Mouse (Mus musculus): ENCODE data around the gene 4930522H14Rik. TPM values are rescaled to one million over a fixed set of nuclear protein-coding genes. Genes with fewer than 3 reads are reported as not detected.

4930522H14Rik gene
- total RNA-seq, 1 experiment = not detected

- in situ Hi-C loops (cut with MboI; ENCODE audit: low sequenced_read_pairs in 2 of 2, unreplicated experiment in 2 of 2) = no loop called here
- H3K4me3 ChIP-seq (ENCODE audit: insufficient read depth in 1 of 2, low read depth in 1 of 2, low read length in 2 of 2, poor library complexity in 1 of 2, severe bottlenecking in 1 of 2) = no peak overlapping the region
- H3K9ac ChIP-seq (ENCODE audit: insufficient read depth, low read depth, low read length, poor library complexity, severe bottlenecking) = no peak overlapping the region
- no peaks in the 10 kb centered on the region for H3K4me1 ChIP-seq (ENCODE audit: control insufficient read depth in 2 of 2, insufficient read depth in 2 of 2, low read length in 2 of 2, poor library complexity in 1 of 2)
- no peaks in the 10 kb centered on the region for H3K9me3 ChIP-seq (ENCODE audit: control insufficient read depth, insufficient read depth, low read depth, low read length)
- no peaks in the 10 kb centered on the region for H3K36me3 ChIP-seq (ENCODE audit: control insufficient read depth, insufficient read depth, low read length, poor library complexity, severe bottlenecking)
- no peak overlapping the region for H3K27ac ChIP-seq (ENCODE audit: insufficient read depth, low read depth, low read length, poor library complexity, severe bottlenecking)
- TF ChIP-seq ZC3H11A (IDR thresholded peaks at IDR 0.05; ENCODE audit: borderline replicate concordance, low read depth, low read length) (peak; percentile 62), ZNF384 (IDR thresholded peaks at IDR 0.05; ENCODE audit: low read depth, low read length) (no peak)
- DNase-seq (ENCODE audit: low read depth, low spot score) = peak; percentile 59
These were observed 26.2 kb downstream of the 4930522H14Rik start for GRCm38 (mm10) chr4:109504885-109505284.

GRCm38 (mm10) chr4:109498476-109498875 is 32.6 kb downstream of the 4930522H14Rik start:
- Histone ChIP-seq H3K4me1 (ENCODE audit: control insufficient read depth in 2 of 2, insufficient read depth in 2 of 2, low read length in 2 of 2, poor library complexity in 1 of 2) (peaks cover 0 to 3% of the 10 kb centered on the region in 2 experiments; a peak in 1 of 4 replicates), H3K9me3 (ENCODE audit: control insufficient read depth, insufficient read depth, low read depth, low read length) (no peaks in the 10 kb centered on the region), H3K27ac (ENCODE audit: insufficient read depth, low read depth, low read length, poor library complexity, severe bottlenecking) (no peak overlapping the region), H3K4me3 (ENCODE audit: insufficient read depth in 1 of 2, low read depth in 1 of 2, low read length in 2 of 2, poor library complexity in 1 of 2, severe bottlenecking in 1 of 2) (no peak overlapping the region), H3K36me3 (ENCODE audit: control insufficient read depth, insufficient read depth, low read length, poor library complexity, severe bottlenecking) (no peaks in the 10 kb centered on the region), H3K9ac (ENCODE audit: insufficient read depth, low read depth, low read length, poor library complexity, severe bottlenecking) (no peak overlapping the region)
- DNase-seq (ENCODE audit: low read depth, low spot score) = no peak
- TF ChIP-seq HCFC1 (IDR thresholded peaks at IDR 0.05; ENCODE audit: borderline replicate concordance, insufficient read depth, low read length) (no peak), ZC3H11A (IDR thresholded peaks at IDR 0.05; ENCODE audit: borderline replicate concordance, low read depth, low read length) (no peak), ZNF384 (IDR thresholded peaks at IDR 0.05; ENCODE audit: low read depth, low read length) (no peak), CHD2 (IDR thresholded peaks at IDR 0.05; ENCODE audit: low read depth, low read length) (no peak), MAFK (IDR thresholded peaks at IDR 0.05; ENCODE audit: insufficient read depth, low read depth, low read length) (no peak)
- in situ Hi-C loops (cut with MboI; ENCODE audit: low sequenced_read_pairs in 2 of 2, unreplicated experiment in 2 of 2) = loop anchor here in 1 of 2 experiments (10.0 kb wide), 1 partner anchor 136 kb away; no protein-coding TSS in a partner anchor

GRCm38 (mm10) chr4:109493581-109493980 is 37.5 kb downstream of the 4930522H14Rik start:
- in situ Hi-C loops (cut with MboI; ENCODE audit: low sequenced_read_pairs in 2 of 2, unreplicated experiment in 2 of 2) = loop anchor here in 1 of 2 experiments (10.0 kb wide), 1 partner anchor 141 kb away; no protein-coding TSS in a partner anchor

GRCm38 (mm10) chr4:109488812-109489211 is 42.3 kb downstream of the 4930522H14Rik start:
- Histone ChIP-seq H3K4me1 (ENCODE audit: control insufficient read depth in 2 of 2, insufficient read depth in 2 of 2, low read length in 2 of 2, poor library complexity in 1 of 2) (no peaks in the 10 kb centered on the region), H3K27ac (ENCODE audit: insufficient read depth, low read depth, low read length, poor library complexity, severe bottlenecking) (no peak overlapping the region), H3K9me3 (ENCODE audit: control insufficient read depth, insufficient read depth, low read depth, low read length) (no peaks in the 10 kb centered on the region), H3K36me3 (ENCODE audit: control insufficient read depth, insufficient read depth, low read length, poor library complexity, severe bottlenecking) (no peaks in the 10 kb centered on the region), H3K4me3 (ENCODE audit: insufficient read depth in 1 of 2, low read depth in 1 of 2, low read length in 2 of 2, poor library complexity in 1 of 2, severe bottlenecking in 1 of 2) (no peak overlapping the region), H3K9ac (ENCODE audit: insufficient read depth, low read depth, low read length, poor library complexity, severe bottlenecking) (no peak overlapping the region)
- DNase-seq (ENCODE audit: low read depth, low spot score) = no peak
- in situ Hi-C loops (cut with MboI; ENCODE audit: low sequenced_read_pairs in 2 of 2, unreplicated experiment in 2 of 2) = no loop called here
- TF ChIP-seq CHD2 (IDR thresholded peaks at IDR 0.05; ENCODE audit: low read depth, low read length) (no peak), HCFC1 (IDR thresholded peaks at IDR 0.05; ENCODE audit: borderline replicate concordance, insufficient read depth, low read length) (no peak), ZNF384 (IDR thresholded peaks at IDR 0.05; ENCODE audit: low read depth, low read length) (no peak), ZC3H11A (IDR thresholded peaks at IDR 0.05; ENCODE audit: borderline replicate concordance, low read depth, low read length) (no peak), MAFK (IDR thresholded peaks at IDR 0.05; ENCODE audit: insufficient read depth, low read depth, low read length) (no peak)

More at GRCm38 (mm10) chr4:109493581-109493980, 37.5 kb downstream of the 4930522H14Rik start:
- Histone ChIP-seq H3K9ac (ENCODE audit: insufficient read depth, low read depth, low read length, poor library complexity, severe bottlenecking) (no peak overlapping the region), H3K4me1 (ENCODE audit: control insufficient read depth in 2 of 2, insufficient read depth in 2 of 2, low read length in 2 of 2, poor library complexity in 1 of 2) (peaks cover 0 to 3% of the 10 kb centered on the region in 2 experiments; a peak in 1 of 4 replicates), H3K27ac (ENCODE audit: insufficient read depth, low read depth, low read length, poor library complexity, severe bottlenecking) (no peak overlapping the region), H3K9me3 (ENCODE audit: control insufficient read depth, insufficient read depth, low read depth, low read length) (no peaks in the 10 kb centered on the region), H3K4me3 (ENCODE audit: insufficient read depth in 1 of 2, low read depth in 1 of 2, low read length in 2 of 2, poor library complexity in 1 of 2, severe bottlenecking in 1 of 2) (no peak overlapping the region), H3K36me3 (ENCODE audit: control insufficient read depth, insufficient read depth, low read length, poor library complexity, severe bottlenecking) (no peaks in the 10 kb centered on the region)
- TF ChIP-seq ZC3H11A (IDR thresholded peaks at IDR 0.05; ENCODE audit: borderline replicate concordance, low read depth, low read length) = no peak
- no peak for TF ChIP-seq CHD2 (IDR thresholded peaks at IDR 0.05; ENCODE audit: low read depth, low read length)
- no peak for TF ChIP-seq HCFC1 (IDR thresholded peaks at IDR 0.05; ENCODE audit: borderline replicate concordance, insufficient read depth, low read length)
- TF ChIP-seq ZNF384 (IDR thresholded peaks at IDR 0.05; ENCODE audit: low read depth, low read length) = no peak
- TF ChIP-seq MAFK (IDR thresholded peaks at IDR 0.05; ENCODE audit: insufficient read depth, low read depth, low read length) = no peak
- no peak for DNase-seq (ENCODE audit: low read depth, low spot score)

GRCm38 (mm10) chr4:109484621-109485020 is 46.5 kb downstream of the 4930522H14Rik start, which contains the start of gene Rnf11:
Gene Rnf11 (minus strand): TSS chr4:109484728.
- Histone ChIP-seq H3K36me3 (ENCODE audit: control insufficient read depth, insufficient read depth, low read length, poor library complexity, severe bottlenecking) (no peaks in the 10 kb centered on the region), H3K4me1 (ENCODE audit: control insufficient read depth in 2 of 2, insufficient read depth in 2 of 2, low read length in 2 of 2, poor library complexity in 1 of 2) (no peaks in the 10 kb centered on the region), H3K9ac (ENCODE audit: insufficient read depth, low read depth, low read length, poor library complexity, severe bottlenecking) (no peak within 1 kb of the TSS), H3K9me3 (ENCODE audit: control insufficient read depth, insufficient read depth, low read depth, low read length) (no peaks in the 10 kb centered on the region), H3K27ac (ENCODE audit: insufficient read depth, low read depth, low read length, poor library complexity, severe bottlenecking) (no peak within 1 kb of the TSS), H3K4me3 (ENCODE audit: insufficient read depth in 1 of 2, low read depth in 1 of 2, low read length in 2 of 2, poor library complexity in 1 of 2, severe bottlenecking in 1 of 2) (no peak within 1 kb of the TSS)
- TF ChIP-seq CHD2 (IDR thresholded peaks at IDR 0.05; ENCODE audit: low read depth, low read length) = no peak
- TF ChIP-seq MAFK (IDR thresholded peaks at IDR 0.05; ENCODE audit: insufficient read depth, low read depth, low read length) = no peak
- no peak for TF ChIP-seq ZNF384 (IDR thresholded peaks at IDR 0.05; ENCODE audit: low read depth, low read length)
- TF ChIP-seq HCFC1 (IDR thresholded peaks at IDR 0.05; ENCODE audit: borderline replicate concordance, insufficient read depth, low read length) = no peak
- no peak for TF ChIP-seq ZC3H11A (IDR thresholded peaks at IDR 0.05; ENCODE audit: borderline replicate concordance, low read depth, low read length)
- in situ Hi-C loops (cut with MboI; ENCODE audit: low sequenced_read_pairs in 2 of 2, unreplicated experiment in 2 of 2) = no loop called here
- DNase-seq (ENCODE audit: low read depth, low spot score) = no peak
